Mouse (Mus musculus) liver, postnatal 0 days (tissue): ENCODE results near the gene Arhgap45.

Experiments
- CTCF ChIP-seq: sonication (generic); IDR thresholded peaks from 2 replicates; pipeline ENCODE4 v1.5.1; 2016; ENCODE audit warnings: antibody characterized with exemption, low read depth
- EP300 ChIP-seq: IDR thresholded peaks from 2 replicates; pipeline ENCODE4 v1.6.1; 2016; ENCODE audit warnings: antibody characterized with exemption, low read depth, mild to moderate bottlenecking

DNA sequence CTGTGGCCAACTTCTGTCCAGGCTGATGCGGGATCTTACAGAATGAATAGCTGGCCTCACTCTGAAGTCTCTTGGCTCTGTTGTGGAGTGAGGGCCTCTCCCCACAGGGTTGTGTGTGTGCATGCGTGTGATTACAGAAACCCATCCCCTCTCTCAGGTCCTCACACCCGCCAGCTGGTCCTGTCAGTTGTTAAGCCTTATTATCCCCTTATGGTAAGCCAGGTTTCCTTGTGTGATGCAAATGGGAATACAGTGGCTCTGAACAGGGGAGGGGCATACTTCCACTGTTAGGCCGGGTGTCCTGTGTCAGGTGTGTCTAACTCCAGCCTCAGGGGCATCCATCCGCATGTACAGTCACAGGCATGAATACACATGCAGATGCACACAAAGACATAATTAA lies 29.3 kb downstream of the Arhgap45 start:
- TF ChIP-seq CTCF: no peak
- no peak for TF ChIP-seq EP300
